Mouse (Mus musculus): Measurements from ENCODE around the gene Pigq. TPM values are rescaled to one million over a fixed set of nuclear protein-coding genes. Genes with fewer than 3 reads are reported as not detected.

Gene Pigq
- total RNA-seq (2021): 10 to 100 TPM; 29.8 to 30.2 TPM
- long read RNA-seq, experiment 1, transcript Pigq-201 (11 exons, 3,173 nt): major isoform, 17 of 25 reads
- long read RNA-seq, experiment 1, partial matches to known transcripts: 1 of 25 reads
- long read RNA-seq, experiment 1, other reads (novel, unspliced or antisense): 7 of 25 reads
- long read RNA-seq, experiment 2, transcript Pigq-201 (11 exons, 3,173 nt): major isoform, 35 of 47 reads
- long read RNA-seq, experiment 2, partial matches to known transcripts: 3 of 47 reads
- long read RNA-seq, experiment 2, other reads (novel, unspliced or antisense): 9 of 47 reads

- intact Hi-C loops (cut with DNase I; ENCODE audit: low total_unique reads): loop anchor here (5.0 kb wide), 1 partner anchor 33 kb away; no protein-coding TSS in a partner anchor
- no peak for DNase-seq
Observed at GRCm38 (mm10) chr17:25944366-25945163, at the start of gene Pigq, which contains the start of gene Nhlrc4. Pigq (minus strand) TSS chr17:25944936. Nhlrc4 (minus strand) TSS chr17:25944961.

DNA sequence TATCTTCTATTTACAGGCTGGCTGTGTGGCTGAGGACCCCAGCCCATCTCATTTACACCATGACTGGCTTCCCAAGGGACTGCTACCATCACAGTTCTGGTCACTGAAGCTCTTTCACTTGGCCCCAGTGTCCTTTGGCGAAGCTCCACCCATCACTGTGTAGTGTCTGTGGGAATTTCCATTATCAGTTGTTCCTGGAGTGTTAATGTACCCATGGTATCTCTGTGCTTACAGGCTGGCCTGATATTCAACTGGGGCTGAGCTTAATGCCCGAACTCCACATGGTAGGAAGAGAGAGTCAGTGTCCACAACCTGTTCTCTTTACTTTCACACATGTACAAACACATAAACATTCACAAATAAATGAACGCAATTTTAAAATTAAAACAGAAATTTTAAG is 48.8 kb upstream of the Pigq start:
- DNase-seq: no peak

DNA sequence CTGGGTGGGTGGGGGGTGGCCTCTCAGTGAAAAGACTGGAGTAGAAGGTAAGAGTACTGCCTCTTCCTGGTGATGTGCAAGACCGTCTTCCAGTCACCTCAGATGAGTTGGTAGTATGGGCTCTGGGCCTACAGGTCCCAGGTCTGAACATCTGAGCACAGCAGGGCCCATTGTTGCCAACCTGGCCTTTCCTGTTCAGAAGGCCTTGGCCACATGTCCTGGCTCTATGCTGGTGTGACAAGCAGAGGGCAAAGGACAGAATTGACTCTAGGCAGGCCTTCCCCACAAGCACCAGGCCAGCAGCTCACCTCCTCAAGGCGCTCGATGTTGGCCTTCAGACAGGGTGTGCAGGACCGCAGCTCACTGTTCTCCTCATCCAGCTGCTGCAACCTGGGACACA is 47.5 kb upstream of the Pigq start:
- no peak for DNase-seq
- intact Hi-C loops (cut with DNase I; ENCODE audit: low total_unique reads): no loop called here

More for the DNA sequence above, 48.8 kb upstream of the Pigq start:
- intact Hi-C loops (cut with DNase I; ENCODE audit: low total_unique reads): no loop called here

GRCm38 (mm10) chr17:25990331-25990730 is 45.6 kb upstream of the Pigq start:
- intact Hi-C loops (cut with DNase I; ENCODE audit: low total_unique reads): no loop called here
- no peak for DNase-seq

- intact Hi-C loops (cut with DNase I; ENCODE audit: low total_unique reads): no loop called here
- DNase-seq: peak; percentile 94
Observed at GRCm38 (mm10) chr17:25985306-25986294, 40.9 kb upstream of the Pigq start, which contains the start of gene Capn15. Capn15 (minus strand) TSS chr17:25985796.

DNA sequence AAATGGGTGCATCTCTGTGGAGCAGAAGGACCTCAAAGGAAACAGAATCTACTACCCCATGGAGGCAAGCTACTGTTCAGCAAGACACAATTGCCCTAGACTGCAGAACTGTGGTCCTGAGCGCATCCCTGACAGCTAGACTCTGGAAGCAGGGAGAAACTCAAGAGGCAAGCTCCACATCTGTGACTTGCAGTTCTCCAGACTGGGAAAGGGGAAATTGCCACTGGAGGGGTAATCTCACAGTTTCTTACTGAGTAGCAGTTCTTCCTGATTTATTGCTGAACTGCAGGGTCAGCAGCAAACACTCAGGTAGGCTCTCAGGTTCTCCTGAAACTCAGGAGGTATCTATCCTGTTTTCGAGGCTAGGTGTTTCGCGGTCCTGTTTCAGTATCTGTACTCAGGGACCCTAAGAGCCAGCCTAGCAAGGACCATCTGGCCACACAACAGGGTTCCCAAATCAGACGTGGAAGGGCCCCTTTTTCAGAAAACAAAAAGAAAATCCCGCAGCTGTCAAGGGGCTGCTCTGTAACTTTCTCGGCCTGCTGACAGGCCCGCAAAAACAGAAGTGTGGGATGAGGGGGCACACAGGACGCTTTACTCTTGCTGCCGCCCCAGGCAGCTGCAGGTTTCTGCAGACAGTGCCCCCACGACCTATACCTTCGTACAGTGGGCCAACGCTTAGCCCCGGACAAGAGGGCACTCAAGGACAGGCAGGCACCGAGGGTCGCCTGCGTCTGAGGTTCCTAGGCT is 40.0 kb upstream of the Pigq start:
- intact Hi-C loops (cut with DNase I; ENCODE audit: low total_unique reads): no loop called here
- DNase-seq: no peak

- intact Hi-C loops (cut with DNase I; ENCODE audit: low total_unique reads): no loop called here
- DNase-seq: no peak
Observed at GRCm38 (mm10) chr17:25984066-25984465, 39.3 kb upstream of the Pigq start.

DNA sequence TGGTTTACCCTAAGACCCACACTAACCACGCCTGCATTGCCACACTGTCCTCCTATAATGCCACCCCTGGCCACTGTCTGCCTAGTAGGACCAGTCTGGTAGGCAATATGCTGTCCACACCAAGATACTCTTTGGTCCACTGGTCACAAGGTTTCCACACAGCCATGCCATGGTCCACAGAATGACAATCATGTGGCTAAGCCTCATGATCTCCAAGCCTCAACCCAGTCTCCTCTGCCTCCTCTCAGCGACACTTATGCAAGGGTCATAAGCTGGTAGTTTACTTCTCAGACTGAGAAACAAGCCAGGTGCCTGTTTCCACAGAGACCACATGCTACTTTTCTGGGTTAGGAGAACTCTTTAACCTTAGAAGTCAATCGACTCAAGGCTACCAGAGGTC is 38.2 kb upstream of the Pigq start:
- no peak for DNase-seq
- intact Hi-C loops (cut with DNase I; ENCODE audit: low total_unique reads): no loop called here

- intact Hi-C loops (cut with DNase I; ENCODE audit: low total_unique reads): no loop called here
- DNase-seq: peak; percentile 56
Observed at GRCm38 (mm10) chr17:25980854-25981253, 36.1 kb upstream of the Pigq start.

DNA sequence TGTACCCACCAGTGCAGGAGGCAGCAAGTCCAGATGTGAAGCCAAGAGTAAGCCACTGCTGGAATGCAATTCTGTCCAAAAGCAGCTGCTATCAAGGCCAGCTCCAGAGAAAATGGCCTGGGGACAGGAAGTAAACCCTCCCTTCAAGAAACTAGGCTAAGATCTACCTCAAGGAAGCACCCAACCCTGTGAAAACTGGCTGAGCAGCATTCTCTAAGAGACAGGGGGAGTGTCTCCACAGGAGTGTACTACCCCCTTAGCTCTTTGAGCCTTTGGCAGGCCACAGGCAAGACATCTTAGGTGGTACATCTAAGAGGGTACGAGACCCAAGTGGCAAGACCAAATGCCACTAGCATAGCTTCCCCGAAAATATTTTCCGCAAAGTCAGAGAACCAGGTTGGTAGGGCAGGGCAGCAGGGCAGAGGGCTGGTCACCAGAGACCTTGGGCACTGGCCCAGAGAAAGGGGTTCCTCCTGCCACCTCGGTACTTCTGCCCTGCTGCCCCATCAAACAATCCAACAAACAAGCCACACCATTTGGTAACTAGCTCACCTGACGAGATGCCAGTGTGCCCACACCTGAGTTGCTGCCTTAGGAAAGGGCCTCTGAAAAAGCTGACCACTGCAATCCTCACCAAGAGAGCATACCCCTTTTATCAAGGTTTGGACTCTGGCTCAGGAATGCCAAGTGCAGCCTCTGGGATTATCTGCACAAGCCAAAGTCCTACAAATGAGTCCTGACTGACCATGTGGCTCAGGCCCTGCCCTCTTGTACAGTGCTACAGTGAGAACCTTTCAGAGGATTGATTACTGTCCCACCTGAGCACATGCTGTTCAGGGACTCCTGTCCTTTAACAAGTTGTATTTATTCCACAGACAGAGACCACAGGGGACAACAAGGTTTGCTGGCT is 35.3 kb upstream of the Pigq start:
- no peak for DNase-seq
- intact Hi-C loops (cut with DNase I; ENCODE audit: low total_unique reads): loop anchor here (5.0 kb wide), 1 partner anchor 38 kb away; the partner anchor contains the start of genes Nhlrc4 and Pigq

DNA sequence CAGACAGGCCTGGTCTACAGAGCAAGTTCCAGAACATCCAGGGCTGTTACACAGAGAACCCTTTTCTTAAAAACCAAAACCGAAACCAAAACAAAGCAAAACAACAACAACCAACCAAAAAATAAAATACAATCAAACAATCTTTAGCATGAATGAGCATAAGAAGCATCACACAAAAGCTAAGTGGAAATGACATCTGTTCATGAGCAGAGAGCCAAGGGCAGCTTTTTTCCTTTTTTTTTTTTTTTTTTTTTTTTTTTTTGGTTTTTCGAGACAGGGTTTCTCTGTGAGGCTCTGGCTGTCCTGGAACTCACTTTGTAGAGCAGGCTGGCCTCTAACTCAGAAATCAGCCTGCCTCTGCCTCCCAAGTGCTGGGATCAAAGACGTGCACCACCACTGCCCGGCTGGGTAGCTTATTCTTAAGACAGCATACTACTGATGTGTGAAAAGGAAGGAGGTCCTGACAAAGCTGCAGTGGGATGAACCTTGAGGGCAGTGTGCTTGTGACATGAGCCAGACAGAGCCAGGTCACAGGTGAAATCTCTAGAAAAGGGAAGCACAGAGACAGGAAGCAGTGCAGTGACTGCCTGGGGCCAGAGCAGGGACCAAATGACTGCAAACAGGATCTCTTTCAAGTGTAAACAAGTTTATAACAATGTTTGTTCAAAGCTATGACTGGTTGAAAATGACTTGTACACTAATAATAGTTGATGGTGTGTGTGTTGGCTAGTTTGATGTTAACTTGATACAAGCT is 26.4 kb upstream of the Pigq start:
- no peak for DNase-seq
- intact Hi-C loops (cut with DNase I; ENCODE audit: low total_unique reads): no loop called here

- DNase-seq: no peak
- intact Hi-C loops (cut with DNase I; ENCODE audit: low total_unique reads): no loop called here
Observed at GRCm38 (mm10) chr17:25970448-25970847, 25.7 kb upstream of the Pigq start.

- intact Hi-C loops (cut with DNase I; ENCODE audit: low total_unique reads): no loop called here
- no peak for DNase-seq
Observed at GRCm38 (mm10) chr17:25968176-25968575, 23.4 kb upstream of the Pigq start.

DNA sequence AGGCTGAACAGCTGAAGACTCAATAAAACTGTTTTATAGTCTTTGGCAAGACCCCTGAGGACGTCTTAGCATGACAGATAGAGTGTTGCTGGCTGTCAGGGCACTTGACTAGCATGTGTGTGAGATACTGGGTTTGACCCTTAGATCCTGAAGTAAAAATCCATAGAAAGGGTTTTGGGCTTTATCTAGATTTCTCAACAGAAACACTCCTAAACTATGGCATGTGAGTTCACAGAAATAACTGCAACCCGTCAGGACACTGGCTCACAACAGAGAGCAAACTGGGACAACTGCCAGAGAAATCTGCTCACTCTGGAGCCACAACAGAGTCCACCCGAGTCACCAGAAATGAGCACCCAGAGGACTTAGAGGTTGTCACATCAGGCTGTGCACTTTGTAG is 22.9 kb upstream of the Pigq start:
- no peak for DNase-seq
- intact Hi-C loops (cut with DNase I; ENCODE audit: low total_unique reads): no loop called here

DNA sequence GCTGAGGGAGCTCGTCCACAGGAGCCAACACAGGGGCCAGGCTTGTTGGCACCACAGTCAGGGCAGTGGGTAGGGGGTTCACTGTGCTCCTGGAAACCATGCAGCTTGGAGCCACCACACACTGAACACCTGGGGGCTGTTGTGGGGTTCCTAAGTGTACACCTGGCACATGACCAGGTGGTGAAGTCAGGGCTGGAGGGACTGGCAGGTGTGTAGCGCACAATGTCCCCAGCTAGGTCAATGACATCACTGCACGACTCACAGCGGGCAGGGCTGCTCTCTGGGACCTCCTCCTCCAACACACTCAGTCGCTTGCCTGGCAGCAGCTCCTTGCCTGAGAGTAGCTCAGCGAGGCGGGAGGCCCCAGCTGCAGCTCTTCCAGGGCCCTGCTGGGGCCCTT is 19.5 kb upstream of the Pigq start:
- intact Hi-C loops (cut with DNase I; ENCODE audit: low total_unique reads): no loop called here
- DNase-seq: no peak

- intact Hi-C loops (cut with DNase I; ENCODE audit: low total_unique reads): no loop called here
- no peak for DNase-seq
Observed at GRCm38 (mm10) chr17:25962413-25962905, 17.7 kb upstream of the Pigq start.

DNA sequence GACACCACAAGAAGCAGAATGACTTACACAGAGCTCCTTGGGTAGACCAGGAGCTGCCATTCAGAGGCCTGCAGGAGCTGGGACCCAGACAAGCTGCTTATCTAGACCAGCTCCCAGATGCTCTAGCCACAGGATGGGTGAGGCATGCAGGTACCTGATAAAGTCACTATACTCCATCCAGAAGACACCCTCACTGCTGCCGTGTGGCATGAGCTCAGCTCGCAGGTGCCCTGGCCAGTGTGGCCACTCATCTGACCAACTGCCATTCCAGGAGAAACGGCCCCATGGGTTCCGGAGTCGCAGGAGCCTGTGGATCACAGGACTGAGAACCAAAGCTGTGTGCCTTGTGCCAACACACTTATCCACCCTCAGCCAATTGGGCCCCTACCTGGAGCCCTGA is 16.8 kb upstream of the Pigq start:
- intact Hi-C loops (cut with DNase I; ENCODE audit: low total_unique reads): no loop called here
- DNase-seq: no peak
